Comparison of ENCODE assay signal across 23 mouse cellular contexts in genomic region chr12:112718995-112719394, GRCm38 (mm10).
"Had no signal": no experiment of that assay in that cellular context is flagged by ENCODE, and none has a peak within 500 bp of the region (broad histone marks: within the 10 kb centered on the region; RNA-seq: fewer than 3 reads in every experiment).

No protein-coding gene starts in this region.

- ATAC-seq: hindbrain, postnatal 0 days; intestine, embryonic 16.5 days had no signal

- H3K9me3 ChIP-seq: heart, embryonic 10.5 days; heart, embryonic 12.5 days; hindbrain, embryonic 10.5 days; hindbrain, embryonic 12.5 days; limb, embryonic 13.5 days; limb, embryonic 15.5 days had no signal

- H3K27ac ChIP-seq: gastrocnemius, adult 2 months; heart, embryonic 10.5 days; hindbrain, embryonic 10.5 days; hindbrain, embryonic 12.5 days; hindbrain, embryonic 14.5 days; hindbrain, postnatal 0 days; limb, embryonic 13.5 days; limb, embryonic 15.5 days had no signal

- H3K36me3 ChIP-seq: heart, embryonic 10.5 days; heart, embryonic 12.5 days; hindbrain, embryonic 10.5 days; hindbrain, embryonic 12.5 days; limb, embryonic 13.5 days; limb, embryonic 15.5 days had no signal

- H3K9ac ChIP-seq: heart, embryonic 12.5 days; hindbrain, embryonic 12.5 days; hindbrain, embryonic 14.5 days; limb, embryonic 13.5 days; limb, embryonic 15.5 days had no signal

- H3K27me3 ChIP-seq: limb, embryonic 15.5 days had no signal

- H3K4me3 ChIP-seq: gastrocnemius, adult 2 months; heart, embryonic 10.5 days; heart, embryonic 12.5 days; hindbrain, embryonic 10.5 days; hindbrain, embryonic 12.5 days; limb, embryonic 13.5 days; limb, embryonic 15.5 days had no signal

- DNase-seq: gastrocnemius, adult 2 months; gastrocnemius, postnatal 10 days; gastrocnemius, postnatal 25 days; heart, adult 18-20 months; heart, postnatal 10 days; heart, postnatal 4 days; kidney, adult 11 months; kidney, adult 2 months; kidney, adult 9 months; kidney, postnatal 14 days; kidney, postnatal 36 days; layer of hippocampus, adult 9-11 months; layer of hippocampus, postnatal 36 days; left cerebral cortex, postnatal 4 days had no signal

- H3K4me2 ChIP-seq: heart, embryonic 12.5 days; hindbrain, embryonic 12.5 days; hindbrain, embryonic 14.5 days; limb, embryonic 13.5 days; limb, embryonic 15.5 days had no signal
